Mouse (Mus musculus): ENCODE data around the gene Olfr702. TPM values are rescaled to one million over a fixed set of nuclear protein-coding genes. Genes with fewer than 3 reads are reported as not detected.

Olfr702 gene
- not detected for polyA plus RNA-seq (2017; shearing (Covaris generic))

DNA sequence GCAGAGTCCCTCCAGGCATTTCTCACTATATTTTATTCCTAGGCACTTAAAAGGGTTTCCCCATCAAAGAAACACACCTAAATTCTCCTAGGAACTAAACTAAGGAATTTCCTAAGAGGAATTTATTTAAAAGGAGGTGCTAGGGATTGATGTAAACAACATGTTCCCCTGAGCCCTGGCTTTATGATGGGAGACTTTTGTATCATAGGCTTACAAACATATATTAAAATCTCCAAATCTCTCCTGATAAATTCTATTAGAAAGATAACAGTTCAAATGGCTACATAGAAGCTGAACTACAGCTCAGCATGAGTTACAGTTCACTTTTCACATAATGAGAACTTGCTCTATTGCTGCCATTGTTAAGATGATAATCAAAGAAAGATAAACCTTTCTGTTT, at the start of gene Olfr702:
Olfr702 (minus strand) TSS at position 101 of the 400 bp plus-strand sequence.
- ATAC-seq, result no peak

- no peak for ATAC-seq
Measured at GRCm38 (mm10) chr7:106876791-106877190, 43.1 kb upstream of the Olfr702 start, which contains the start of gene Olfr705. TSS of gene Olfr705 (minus strand) at chr7:106876891.

DNA sequence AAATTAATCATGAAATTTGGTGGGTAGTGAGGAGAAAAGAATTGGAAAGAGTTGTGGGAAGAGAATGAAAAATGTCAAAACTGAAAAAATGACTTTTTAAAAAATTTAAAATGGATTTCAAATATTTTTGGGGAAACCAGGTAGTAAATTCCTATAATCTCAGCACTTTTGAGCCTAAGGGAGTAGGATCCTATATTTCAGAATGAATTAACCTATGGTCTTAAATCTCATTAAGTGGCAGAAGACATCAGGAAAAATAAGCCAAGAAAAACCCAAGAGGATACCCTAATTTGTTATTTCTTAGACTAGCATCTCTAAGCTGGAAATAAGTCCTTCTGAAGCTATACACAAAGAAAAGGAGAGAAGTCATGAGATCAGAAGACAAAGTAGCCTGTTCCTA, 29.2 kb upstream of the Olfr702 start, which contains the start of gene Olfr704:
Olfr704 (plus strand) TSS at position 301 of the 400 bp plus-strand sequence.
- no peak for ATAC-seq

- ATAC-seq, result no peak
Measured at GRCm38 (mm10) chr7:106843060-106843459, 9.4 kb upstream of the Olfr702 start, which contains the start of gene Olfr703. TSS of gene Olfr703 (plus strand) at chr7:106843360.

GRCm38 (mm10) chr7:106818414-106818813, 15.3 kb downstream of the Olfr702 start:
- no peak for ATAC-seq

DNA sequence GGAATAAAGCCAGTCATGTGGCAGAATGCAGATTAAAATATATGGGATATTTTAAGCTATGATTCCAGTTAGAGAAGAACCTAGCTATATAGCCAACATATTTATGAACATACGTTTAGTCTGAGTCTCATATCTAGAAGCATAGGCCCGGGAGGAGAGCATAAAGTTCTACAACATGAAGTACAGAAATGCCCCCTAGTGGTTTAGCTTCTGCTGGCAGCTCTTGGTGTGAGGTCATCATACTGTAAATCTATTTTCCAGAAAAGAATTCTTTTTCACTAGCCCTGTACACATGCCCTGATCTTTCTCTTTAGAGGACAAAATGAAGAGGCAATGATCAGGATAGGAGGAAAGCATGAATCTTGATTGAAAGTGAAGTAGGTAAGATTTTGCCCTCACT, 17.9 kb downstream of the Olfr702 start:
- ATAC-seq, result peak; percentile 80

GRCm38 (mm10) chr7:106813829-106814228, 19.9 kb downstream of the Olfr702 start, which contains the start of gene Olfr701:
TSS of gene Olfr701 (plus strand) at chr7:106814129.
- ATAC-seq, result no peak

GRCm38 (mm10) chr7:106808734-106809133, 25.0 kb downstream of the Olfr702 start, which contains the start of gene Olfr700:
TSS of gene Olfr700 (minus strand) at chr7:106808834.
- no peak for ATAC-seq

DNA sequence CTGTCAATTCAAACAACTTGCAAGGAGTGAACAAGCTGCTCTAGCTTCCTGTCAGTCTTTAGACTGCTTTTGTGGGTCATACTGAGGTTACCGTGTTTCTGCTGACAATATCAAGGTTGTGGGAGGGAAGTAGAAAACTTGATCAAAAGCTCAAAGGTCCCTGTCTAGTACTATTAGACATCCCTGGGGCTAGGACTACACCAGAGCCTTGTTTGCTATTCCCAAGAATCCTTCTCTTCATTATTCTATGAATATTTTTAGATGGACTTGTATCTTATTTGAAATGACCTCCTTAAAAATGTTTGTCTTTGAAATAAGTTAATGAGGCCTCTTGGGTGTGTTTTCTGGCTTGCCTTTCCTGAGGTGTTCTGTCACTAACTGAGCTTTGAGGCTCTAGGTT, 40.6 kb downstream of the Olfr702 start, which contains the start of gene Olfr699:
Olfr699 (minus strand) TSS at position 101 of the 400 bp plus-strand sequence.
- no peak for ATAC-seq

DNA sequence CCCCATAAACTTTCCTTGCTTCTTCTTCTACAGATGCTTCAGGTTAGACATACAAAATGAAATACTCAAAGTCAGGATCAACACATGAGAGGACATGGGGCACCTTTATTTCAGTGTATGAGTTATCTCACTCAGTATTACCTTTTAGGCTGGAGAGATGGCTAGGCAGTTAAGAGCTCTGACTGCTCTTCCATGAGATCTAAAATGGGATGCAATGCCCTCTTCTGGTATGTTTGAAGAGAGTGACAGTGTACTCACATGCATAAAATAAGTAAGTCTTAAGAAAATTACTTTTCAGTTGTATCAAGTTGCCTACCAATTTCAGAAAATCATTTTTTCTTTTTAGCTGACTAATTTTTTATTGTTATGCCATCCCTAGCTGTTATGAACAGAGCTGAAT, 45.4 kb downstream of the Olfr702 start:
- no peak for ATAC-seq

Other genes with a start within 250 kb of the Olfr702 start
- gene Olfr693, start 153.3 kb downstream of the Olfr702 start, polyA plus RNA-seq (2017; shearing (Covaris generic)), result not detected
- gene Olfr694, start 142.1 kb downstream of the Olfr702 start, polyA plus RNA-seq (2017; shearing (Covaris generic)), result not detected
- not detected for gene Olfr695, start 117.5 kb downstream of the Olfr702 start, polyA plus RNA-seq (2017; shearing (Covaris generic))
- gene Olfr697, start 91.5 kb downstream of the Olfr702 start, polyA plus RNA-seq (2017; shearing (Covaris generic)), result not detected
- under 1 TPM in 1 of 2 experiments, not detected in 1; 0.85 TPM for gene Olfr698, start 78.5 kb downstream of the Olfr702 start, polyA plus RNA-seq (2017; shearing (Covaris generic))
- not detected for gene Olfr699, start 40.7 kb downstream of the Olfr702 start, polyA plus RNA-seq (2017; shearing (Covaris generic))
- gene Olfr700, start 25.1 kb downstream of the Olfr702 start, polyA plus RNA-seq (2017; shearing (Covaris generic)), result not detected
- not detected for gene Olfr701, start 19.8 kb downstream of the Olfr702 start, polyA plus RNA-seq (2017; shearing (Covaris generic))
- not detected for gene Olfr703, start 9.5 kb upstream of the Olfr702 start, polyA plus RNA-seq (2017; shearing (Covaris generic))
- not detected for gene Olfr704, start 29.3 kb upstream of the Olfr702 start, polyA plus RNA-seq (2017; shearing (Covaris generic))
- not detected for gene Olfr705, start 43.0 kb upstream of the Olfr702 start, polyA plus RNA-seq (2017; shearing (Covaris generic))
- not detected for gene Olfr706, start 54.3 kb upstream of the Olfr702 start, polyA plus RNA-seq (2017; shearing (Covaris generic))
- not detected for gene Olfr707, start 67.3 kb upstream of the Olfr702 start, polyA plus RNA-seq (2017; shearing (Covaris generic))
- gene Olfr1532-ps1, start 74.1 kb upstream of the Olfr702 start, polyA plus RNA-seq (2017; shearing (Covaris generic)), result not detected
- gene Olfr709-ps1, start 98.3 kb upstream of the Olfr702 start, polyA plus RNA-seq (2017; shearing (Covaris generic)), result not detected
- gene Olfr710, start 114.4 kb upstream of the Olfr702 start, polyA plus RNA-seq (2017; shearing (Covaris generic)), result not detected
- under 1 TPM in 1 of 2 experiments, not detected in 1; 0.08 TPM for gene Olfr6, start 130.0 kb upstream of the Olfr702 start, polyA plus RNA-seq (2017; shearing (Covaris generic))
- gene Olfr711, start 141.6 kb upstream of the Olfr702 start, polyA plus RNA-seq (2017; shearing (Covaris generic)), result not detected
- not detected for gene Olfr2, start 172.2 kb upstream of the Olfr702 start, polyA plus RNA-seq (2017; shearing (Covaris generic))
- gene Olfr713, start 197.3 kb upstream of the Olfr702 start, polyA plus RNA-seq (2017; shearing (Covaris generic)), result not detected
- not detected for gene Olfr714, start 237.1 kb upstream of the Olfr702 start, polyA plus RNA-seq (2017; shearing (Covaris generic))